Mouse (Mus musculus): ENCODE measurements around the gene D630003M21Rik. TPM values are rescaled to one million over a fixed set of nuclear protein-coding genes. Genes with fewer than 3 reads are reported as not detected.

D630003M21Rik gene
- polyA plus RNA-seq, 2 experiments, result 12.7 to 19.2 TPM

- no peak for TF ChIP-seq POLR2A (IDR thresholded peaks at IDR 0.05; ENCODE audit: borderline replicate concordance, extremely low read depth, insufficient read depth, insufficient read length)
- ATAC-seq (ENCODE audit: low FRiP score, low read depth) (peak; percentile 75), DNase-seq (ENCODE audit: low spot score) (peak; percentile 62)
- Histone ChIP-seq H3K4me2 (replicated peaks; ENCODE audit: low read depth, low read length, severe bottlenecking) (no peak overlapping the region), H3K9me3 (ENCODE audit: control insufficient read depth, low read length) (no peaks in the 10 kb centered on the region), H3K36me3 (ENCODE audit: control insufficient read depth, insufficient read depth, low read length) (no peaks in the 10 kb centered on the region), H3K4me1 (ENCODE audit: control insufficient read depth, insufficient read depth, low read length) (peaks cover 18% of the 10 kb centered on the region), H3K4me3 (replicated peaks; ENCODE audit: low read length) (no peak overlapping the region), H3K27me3 (ENCODE audit: control insufficient read depth, insufficient read depth, low read length) (no peaks in the 10 kb centered on the region), H3K9ac (ENCODE audit: low read depth, low read length, severe bottlenecking) (no peak overlapping the region), H3K27ac (replicated peaks; ENCODE audit: low read depth, low read length) (peak overlapping the region; percentile 71)
- WGBS, result 41% methylated on average over 7 of the region's 7 CpGs
These were observed 89.4 kb downstream of the D630003M21Rik start for GRCm38 (mm10) chr2:158139628-158140027.

GRCm38 (mm10) chr2:158138778-158139177 lies 90.2 kb downstream of the D630003M21Rik start:
- 94% methylated on average over 9 of the region's 9 CpGs for whole genome bisulfite sequencing
- H3K36me3 ChIP-seq (ENCODE audit: control insufficient read depth, insufficient read depth, low read length), result no peaks in the 10 kb centered on the region
- H3K27ac ChIP-seq (replicated peaks; ENCODE audit: low read depth, low read length), result no peak overlapping the region
- ATAC-seq (ENCODE audit: low FRiP score, low read depth), result no peak
- no peaks in the 10 kb centered on the region for H3K27me3 ChIP-seq (ENCODE audit: control insufficient read depth, insufficient read depth, low read length)
- no peak for DNase-seq (ENCODE audit: low spot score)
- H3K4me3 ChIP-seq (replicated peaks; ENCODE audit: low read length), result no peak overlapping the region
- TF ChIP-seq POLR2A (IDR thresholded peaks at IDR 0.05; ENCODE audit: borderline replicate concordance, extremely low read depth, insufficient read depth, insufficient read length), result no peak
- no peak overlapping the region for H3K4me2 ChIP-seq (replicated peaks; ENCODE audit: low read depth, low read length, severe bottlenecking)
- peaks cover 18% of the 10 kb centered on the region for H3K4me1 ChIP-seq (ENCODE audit: control insufficient read depth, insufficient read depth, low read length)
- H3K9me3 ChIP-seq (ENCODE audit: control insufficient read depth, low read length), result no peaks in the 10 kb centered on the region
- H3K9ac ChIP-seq (ENCODE audit: low read depth, low read length, severe bottlenecking), result no peak overlapping the region

GRCm38 (mm10) chr2:158137771-158138170 lies 91.3 kb downstream of the D630003M21Rik start:
- Histone ChIP-seq H3K9me3 (ENCODE audit: control insufficient read depth, low read length) (no peaks in the 10 kb centered on the region), H3K9ac (ENCODE audit: low read depth, low read length, severe bottlenecking) (no peak overlapping the region), H3K4me2 (replicated peaks; ENCODE audit: low read depth, low read length, severe bottlenecking) (no peak overlapping the region), H3K27ac (replicated peaks; ENCODE audit: low read depth, low read length) (no peak overlapping the region), H3K4me1 (ENCODE audit: control insufficient read depth, insufficient read depth, low read length) (peaks cover 18% of the 10 kb centered on the region), H3K27me3 (ENCODE audit: control insufficient read depth, insufficient read depth, low read length) (no peaks in the 10 kb centered on the region), H3K4me3 (replicated peaks; ENCODE audit: low read length) (no peak overlapping the region), H3K36me3 (ENCODE audit: control insufficient read depth, insufficient read depth, low read length) (no peaks in the 10 kb centered on the region)
- TF ChIP-seq POLR2A (IDR thresholded peaks at IDR 0.05; ENCODE audit: borderline replicate concordance, extremely low read depth, insufficient read depth, insufficient read length), result no peak
- ATAC-seq (ENCODE audit: low FRiP score, low read depth), result no peak
- no peak for DNase-seq (ENCODE audit: low spot score)
- 89% methylated on average over 12 of the region's 12 CpGs for WGBS

- no peaks in the 10 kb centered on the region for H3K27me3 ChIP-seq (ENCODE audit: control insufficient read depth, insufficient read depth, low read length)
- H3K4me2 ChIP-seq (replicated peaks; ENCODE audit: low read depth, low read length, severe bottlenecking), result no peak overlapping the region
- H3K9ac ChIP-seq (ENCODE audit: low read depth, low read length, severe bottlenecking), result no peak overlapping the region
- no peaks in the 10 kb centered on the region for H3K36me3 ChIP-seq (ENCODE audit: control insufficient read depth, insufficient read depth, low read length)
- TF ChIP-seq POLR2A (IDR thresholded peaks at IDR 0.05; ENCODE audit: borderline replicate concordance, extremely low read depth, insufficient read depth, insufficient read length), result no peak
- H3K4me1 ChIP-seq (ENCODE audit: control insufficient read depth, insufficient read depth, low read length), result peaks cover 18% of the 10 kb centered on the region
- DNase-seq (ENCODE audit: low spot score) (no peak), ATAC-seq (ENCODE audit: low FRiP score, low read depth) (no peak)
- no peak overlapping the region for H3K27ac ChIP-seq (replicated peaks; ENCODE audit: low read depth, low read length)
- no peaks in the 10 kb centered on the region for H3K9me3 ChIP-seq (ENCODE audit: control insufficient read depth, low read length)
- 32% methylated on average over 7 of the region's 7 CpGs for WGBS
- H3K4me3 ChIP-seq (replicated peaks; ENCODE audit: low read length), result no peak overlapping the region
These were observed 92.8 kb downstream of the D630003M21Rik start for GRCm38 (mm10) chr2:158136205-158136604.

- no peak overlapping the region for H3K27ac ChIP-seq (replicated peaks; ENCODE audit: low read depth, low read length)
- no peak overlapping the region for H3K9ac ChIP-seq (ENCODE audit: low read depth, low read length, severe bottlenecking)
- no peaks in the 10 kb centered on the region for H3K27me3 ChIP-seq (ENCODE audit: control insufficient read depth, insufficient read depth, low read length)
- no peak overlapping the region for H3K4me3 ChIP-seq (replicated peaks; ENCODE audit: low read length)
- no peaks in the 10 kb centered on the region for H3K9me3 ChIP-seq (ENCODE audit: control insufficient read depth, low read length)
- no peaks in the 10 kb centered on the region for H3K36me3 ChIP-seq (ENCODE audit: control insufficient read depth, insufficient read depth, low read length)
- no peak overlapping the region for H3K4me2 ChIP-seq (replicated peaks; ENCODE audit: low read depth, low read length, severe bottlenecking)
- H3K4me1 ChIP-seq (ENCODE audit: control insufficient read depth, insufficient read depth, low read length), result peaks cover 4% of the 10 kb centered on the region
- WGBS, result 63% methylated on average over 6 of the region's 6 CpGs
- DNase-seq (ENCODE audit: low spot score) (no peak), ATAC-seq (ENCODE audit: low FRiP score, low read depth) (no peak)
- TF ChIP-seq POLR2A (IDR thresholded peaks at IDR 0.05; ENCODE audit: borderline replicate concordance, extremely low read depth, insufficient read depth, insufficient read length), result no peak
These were observed 96.0 kb downstream of the D630003M21Rik start for GRCm38 (mm10) chr2:158133050-158133449.

Small RNA genes within 50 kb of the gene (microRNA-seq; reads per million reads assigned to microRNA genes)
- gene Mir7685, result not detected

Other genes starting within 250 kb of the D630003M21Rik start
- 23.7 and 25.5 TPM in 2 replicates for gene Tti1, start 200.8 kb downstream of the D630003M21Rik start, polyA plus RNA-seq (2012; rRNA removed)
- gene Tti1, start 200.8 kb downstream of the D630003M21Rik start, polyA plus RNA-seq (2014; fragmentation: Nextera tagmentation; extraction: Ambion mirVana), result 19.1 and 20.1 TPM in 2 replicates
- gene Rprd1b, start 200.7 kb downstream of the D630003M21Rik start, polyA plus RNA-seq (2012; rRNA removed), result 30.6 and 32.5 TPM in 2 replicates
- 37.1 and 44.8 TPM in 2 replicates for gene Rprd1b, start 200.7 kb downstream of the D630003M21Rik start, polyA plus RNA-seq (2014; fragmentation: Nextera tagmentation; extraction: Ambion mirVana)
- gene Tgm2, start 82.8 kb downstream of the D630003M21Rik start, polyA plus RNA-seq (2012; rRNA removed), result 12.1 and 14.8 TPM in 2 replicates
- 6.7 and 6.9 TPM in 2 replicates for gene Tgm2, start 82.8 kb downstream of the D630003M21Rik start, polyA plus RNA-seq (2014; fragmentation: Nextera tagmentation; extraction: Ambion mirVana)
- 0.03 TPM in 2 replicates for gene Bpi, start 28.9 kb upstream of the D630003M21Rik start, polyA plus RNA-seq (2012; rRNA removed)
- not detected in 2 replicates for gene Bpi, start 28.9 kb upstream of the D630003M21Rik start, polyA plus RNA-seq (2014; fragmentation: Nextera tagmentation; extraction: Ambion mirVana)
- 5.6 and 5.7 TPM in 2 replicates for gene Lbp, start 77.3 kb upstream of the D630003M21Rik start, polyA plus RNA-seq (2012; rRNA removed)
- 3.7 and 4.4 TPM in 2 replicates for gene Lbp, start 77.3 kb upstream of the D630003M21Rik start, polyA plus RNA-seq (2014; fragmentation: Nextera tagmentation; extraction: Ambion mirVana)
- 10.8 and 11.7 TPM in 2 replicates for gene Snhg11, start 146.4 kb upstream of the D630003M21Rik start, polyA plus RNA-seq (2012; rRNA removed)
- gene Snhg11, start 146.4 kb upstream of the D630003M21Rik start, polyA plus RNA-seq (2014; fragmentation: Nextera tagmentation; extraction: Ambion mirVana), result 2.8 and 3.5 TPM in 2 replicates
- gene Ralgapb, start 180.6 kb upstream of the D630003M21Rik start, polyA plus RNA-seq (2012; rRNA removed), result 20.1 and 25.2 TPM in 2 replicates
- 20.2 and 23.3 TPM in 2 replicates for gene Ralgapb, start 180.6 kb upstream of the D630003M21Rik start, polyA plus RNA-seq (2014; fragmentation: Nextera tagmentation; extraction: Ambion mirVana)

Measured in limb, embryonic 14.5 days (tissue).